Comparison of ENCODE assay signal across 8 mouse cellular contexts in genomic region chr11:115172825-115173287, GRCm38 (mm10). TPM values are rescaled to one million over a fixed set of nuclear protein-coding genes. Genes with fewer than 3 reads are reported as not detected.
DNase-seq lines count a peak whose midpoint lies in the region; ATAC-seq and TF ChIP-seq lines count a peak whose summit lies in the region.

No protein-coding gene starts in this region.

- no peak for TF ChIP-seq CTCF in liver, postnatal 0 days (IDR thresholded peaks at IDR 0.05; ENCODE audit: low read depth)

- H3K4me2 ChIP-seq in midbrain, embryonic 11.5 days = no peak overlapping the region
- H3K4me2 ChIP-seq in midbrain, embryonic 13.5 days (replicated peaks) = no peak overlapping the region
- H3K4me2 ChIP-seq in embryonic facial prominence, embryonic 13.5 days = peak overlapping the region; percentile 30
- peak overlapping the region; percentile 44 for H3K4me2 ChIP-seq in intestine, embryonic 16.5 days (ENCODE audit: low read depth, low read length)
- H3K4me2 ChIP-seq in liver, postnatal 0 days (ENCODE audit: low read depth, low read length) = 0 out of 2 replicates have a peak overlapping the region, but pooled peaks have one; percentile 31

- TF ChIP-seq EP300 in liver, postnatal 0 days (IDR thresholded peaks at IDR 0.05; ENCODE audit: low read depth) = no peak

- no peak overlapping the region for H3K9ac ChIP-seq in midbrain, embryonic 11.5 days (ENCODE audit: low read length)
- H3K9ac ChIP-seq in midbrain, embryonic 13.5 days (replicated peaks) = no peak overlapping the region
- no peak overlapping the region for H3K9ac ChIP-seq in embryonic facial prominence, embryonic 13.5 days
- no peak overlapping the region for H3K9ac ChIP-seq in intestine, embryonic 16.5 days (ENCODE audit: low read depth, low read length)
- H3K9ac ChIP-seq in liver, postnatal 0 days (replicated peaks) = no peak overlapping the region

- no peak overlapping the region for H3K27ac ChIP-seq in midbrain, embryonic 11.5 days (ENCODE audit: low read depth, low read length)
- no peak overlapping the region for H3K27ac ChIP-seq in midbrain, embryonic 13.5 days
- H3K27ac ChIP-seq in embryonic facial prominence, embryonic 13.5 days = peak overlapping the region; percentile 44; the same call in 1 of the 2 replicates
- H3K27ac ChIP-seq in intestine, embryonic 16.5 days (ENCODE audit: low read length) = 0 out of 2 replicates have a peak overlapping the region, but pooled peaks have one; percentile 14
- 0 out of 2 replicates have a peak overlapping the region, but pooled peaks have one; percentile 11 for H3K27ac ChIP-seq in liver, postnatal 0 days (ENCODE audit: low read depth)

- H3K36me3 ChIP-seq in midbrain, embryonic 11.5 days (ENCODE audit: control insufficient read depth, insufficient read depth, low read length) = no peaks in the 10 kb centered on the region
- no peaks in the 10 kb centered on the region for H3K36me3 ChIP-seq in midbrain, embryonic 13.5 days
- H3K36me3 ChIP-seq in embryonic facial prominence, embryonic 13.5 days = no peaks in the 10 kb centered on the region
- H3K36me3 ChIP-seq in intestine, embryonic 16.5 days (ENCODE audit: control insufficient read depth, insufficient read depth, low read length) = no peaks in the 10 kb centered on the region
- H3K36me3 ChIP-seq in liver, postnatal 0 days (replicated peaks; ENCODE audit: insufficient read depth, low read length) = peaks cover 33% of the 10 kb centered on the region

- 12% methylated on average over 4 of the region's 4 CpGs for WGBS in midbrain, embryonic 11.5 days
- WGBS in midbrain, embryonic 13.5 days = 26% methylated on average over 4 of the region's 4 CpGs
- WGBS in embryonic facial prominence, embryonic 13.5 days = 19% methylated on average over 4 of the region's 4 CpGs
- 34% methylated on average over 4 of the region's 4 CpGs for WGBS in intestine, embryonic 16.5 days
- WGBS in liver, postnatal 0 days (ENCODE audit: insufficient replicate concordance) = 35% methylated on average over 4 of the region's 4 CpGs

- peaks cover 3% of the 10 kb centered on the region for H3K27me3 ChIP-seq in midbrain, embryonic 11.5 days (ENCODE audit: control insufficient read depth, insufficient read depth, low read length)
- H3K27me3 ChIP-seq in midbrain, embryonic 13.5 days = peaks cover 28% of the 10 kb centered on the region
- H3K27me3 ChIP-seq in embryonic facial prominence, embryonic 13.5 days = peaks cover 60% of the 10 kb centered on the region
- H3K27me3 ChIP-seq in intestine, embryonic 16.5 days (replicated peaks; ENCODE audit: control insufficient read depth, insufficient read depth, low read length) = no peaks in the 10 kb centered on the region
- H3K27me3 ChIP-seq in liver, postnatal 0 days (ENCODE audit: insufficient read depth, low read length) = no peaks in the 10 kb centered on the region

- H3K4me3 ChIP-seq in midbrain, embryonic 11.5 days (ENCODE audit: low read depth, low read length) = no peak overlapping the region
- H3K4me3 ChIP-seq in midbrain, embryonic 13.5 days (replicated peaks) = no peak overlapping the region
- H3K4me3 ChIP-seq in embryonic facial prominence, embryonic 13.5 days = no peak overlapping the region
- H3K4me3 ChIP-seq in intestine, embryonic 16.5 days (ENCODE audit: low read length) = no peak overlapping the region
- no peak overlapping the region for H3K4me3 ChIP-seq in liver, postnatal 0 days (ENCODE audit: low read depth, low read length)

- peak; percentile 89 for DNase-seq in midbrain, embryonic 11.5 days (ENCODE audit: low spot score, missing footprints)
- peak; percentile 69 for DNase-seq in liver, postnatal 0 days
- no peak for DNase-seq in T-cell, adult 2 months (ENCODE audit: low spot score)
- DNase-seq in c-Kit-positive CD71-positive TER-119-positive erythroid progenitor cells, embryonic 14.5 days (ENCODE audit: low spot score) = no peak
- DNase-seq in gastrocnemius, postnatal 4 days (ENCODE audit: low spot score in 2 of 2) = no peak

- ATAC-seq in midbrain, embryonic 11.5 days (ENCODE audit: low FRiP score) = no peak
- ATAC-seq in midbrain, embryonic 13.5 days = no peak; the same call in 1 of the 2 replicates
- ATAC-seq in embryonic facial prominence, embryonic 13.5 days (ENCODE audit: insufficient number of reproducible peaks, insufficient read depth, low FRiP score, low TSS enrichment, low read depth) = no peak
- ATAC-seq in intestine, embryonic 16.5 days = peak; percentile 60
- ATAC-seq in liver, postnatal 0 days = peak; percentile 52; the same call in 1 of the 2 replicates

- H3K4me1 ChIP-seq in midbrain, embryonic 11.5 days (ENCODE audit: control insufficient read depth, insufficient read depth, low read length) = peaks cover 52% of the 10 kb centered on the region
- peaks cover 62% of the 10 kb centered on the region for H3K4me1 ChIP-seq in midbrain, embryonic 13.5 days (replicated peaks)
- H3K4me1 ChIP-seq in embryonic facial prominence, embryonic 13.5 days = peaks cover 66% of the 10 kb centered on the region
- peaks cover 70% of the 10 kb centered on the region for H3K4me1 ChIP-seq in intestine, embryonic 16.5 days (ENCODE audit: control insufficient read depth, insufficient read depth, low read length)
- peaks cover 51% of the 10 kb centered on the region for H3K4me1 ChIP-seq in liver, postnatal 0 days (ENCODE audit: insufficient read depth)

- H3K9me3 ChIP-seq in midbrain, embryonic 11.5 days (ENCODE audit: control insufficient read depth, low read length) = no peaks in the 10 kb centered on the region
- no peaks in the 10 kb centered on the region for H3K9me3 ChIP-seq in midbrain, embryonic 13.5 days
- no peaks in the 10 kb centered on the region for H3K9me3 ChIP-seq in embryonic facial prominence, embryonic 13.5 days
- H3K9me3 ChIP-seq in intestine, embryonic 16.5 days (ENCODE audit: control insufficient read depth, low read length) = no peaks in the 10 kb centered on the region
- no peaks in the 10 kb centered on the region for H3K9me3 ChIP-seq in liver, postnatal 0 days (ENCODE audit: low read length)

RNA-seq across cellular contexts. Expression of gene Slc9a3r1, which starts 9.7 kb away (rescaled TPM):
- 26.8 and 32.0 TPM in 2 replicates for polyA plus RNA-seq in midbrain, embryonic 11.5 days (2014; fragmentation: Nextera tagmentation; extraction: Ambion mirVana)
- 30.4 and 34.3 TPM in 2 replicates for polyA plus RNA-seq in midbrain, embryonic 13.5 days (2015; fragmentation: Nextera tagmentation; extraction: Ambion mirVana)
- 28.3 and 36.0 TPM in 2 replicates for polyA plus RNA-seq in embryonic facial prominence, embryonic 13.5 days (2015; fragmentation: Nextera tagmentation; extraction: Ambion mirVana)
- 380 and 424 TPM in 2 replicates for polyA plus RNA-seq in intestine, embryonic 16.5 days (2015; fragmentation: Nextera tagmentation; extraction: Ambion mirVana)
- 101 and 115 TPM in 2 replicates for polyA plus RNA-seq in liver, postnatal 0 days (2015; fragmentation: Nextera tagmentation; extraction: Ambion mirVana)
- 10 to 100 TPM; 10.9 to 12.4 TPM for total RNA-seq in gastrocnemius, postnatal 4 days (2021)

RNA-seq across cellular contexts. Expression of gene Tmem104, which starts 14.4 kb away (rescaled TPM):
- polyA plus RNA-seq in midbrain, embryonic 11.5 days (2014; fragmentation: Nextera tagmentation; extraction: Ambion mirVana) = 6.2 and 9.2 TPM in 2 replicates
- polyA plus RNA-seq in midbrain, embryonic 13.5 days (2015; fragmentation: Nextera tagmentation; extraction: Ambion mirVana) = 10.3 and 10.7 TPM in 2 replicates
- 11.9 and 13.9 TPM in 2 replicates for polyA plus RNA-seq in embryonic facial prominence, embryonic 13.5 days (2015; fragmentation: Nextera tagmentation; extraction: Ambion mirVana)
- 11.6 and 13.2 TPM in 2 replicates for polyA plus RNA-seq in intestine, embryonic 16.5 days (2015; fragmentation: Nextera tagmentation; extraction: Ambion mirVana)
- polyA plus RNA-seq in liver, postnatal 0 days (2015; fragmentation: Nextera tagmentation; extraction: Ambion mirVana) = 5.7 and 7.1 TPM in 2 replicates
- total RNA-seq in gastrocnemius, postnatal 4 days (2021) = 1 to 10 TPM; 8.5 to 9.8 TPM

RNA-seq across cellular contexts. Expression of gene Nat9, which starts 14.8 kb away (rescaled TPM):
- polyA plus RNA-seq in midbrain, embryonic 11.5 days (2014; fragmentation: Nextera tagmentation; extraction: Ambion mirVana) = 17.7 and 19.2 TPM in 2 replicates
- 20.9 and 23.7 TPM in 2 replicates for polyA plus RNA-seq in midbrain, embryonic 13.5 days (2015; fragmentation: Nextera tagmentation; extraction: Ambion mirVana)
- polyA plus RNA-seq in embryonic facial prominence, embryonic 13.5 days (2015; fragmentation: Nextera tagmentation; extraction: Ambion mirVana) = 21.2 and 23.9 TPM in 2 replicates
- polyA plus RNA-seq in intestine, embryonic 16.5 days (2015; fragmentation: Nextera tagmentation; extraction: Ambion mirVana) = 24.9 and 26.5 TPM in 2 replicates
- 16.5 and 16.7 TPM in 2 replicates for polyA plus RNA-seq in liver, postnatal 0 days (2015; fragmentation: Nextera tagmentation; extraction: Ambion mirVana)
- total RNA-seq in gastrocnemius, postnatal 4 days (2021) = 10 to 100 TPM; 16.4 to 17.9 TPM

RNA-seq across cellular contexts. Expression of gene Cd300lf, which starts 39.1 kb away (rescaled TPM):
- polyA plus RNA-seq in midbrain, embryonic 11.5 days (2014; fragmentation: Nextera tagmentation; extraction: Ambion mirVana) = not detected in 2 replicates
- polyA plus RNA-seq in midbrain, embryonic 13.5 days (2015; fragmentation: Nextera tagmentation; extraction: Ambion mirVana) = 0.28 TPM in 1 of 2 replicates, not detected in the other
- polyA plus RNA-seq in embryonic facial prominence, embryonic 13.5 days (2015; fragmentation: Nextera tagmentation; extraction: Ambion mirVana) = 0.38 and 0.56 TPM in 2 replicates
- 1.2 and 1.6 TPM in 2 replicates for polyA plus RNA-seq in intestine, embryonic 16.5 days (2015; fragmentation: Nextera tagmentation; extraction: Ambion mirVana)
- 8.5 and 9.3 TPM in 2 replicates for polyA plus RNA-seq in liver, postnatal 0 days (2015; fragmentation: Nextera tagmentation; extraction: Ambion mirVana)
- under 1 TPM; 0.49 TPM for total RNA-seq in gastrocnemius, postnatal 4 days (2021)

Comparison
In these comparisons a context has a peak if more than half of its experiments do, and no peak if none do; other contexts are left out.
1. ATAC-seq: peak in intestine, embryonic 16.5 days (single experiment) and liver, postnatal 0 days (single experiment); none in midbrain, embryonic 11.5 days (single experiment), midbrain, embryonic 13.5 days (single experiment) and embryonic facial prominence, embryonic 13.5 days (single experiment).
2. DNase-seq: peak in midbrain, embryonic 11.5 days (single experiment) and liver, postnatal 0 days (single experiment); none in T-cell, adult 2 months (single experiment), c-Kit-positive CD71-positive TER-119-positive erythroid progenitor cells, embryonic 14.5 days (single experiment) and gastrocnemius, postnatal 4 days (0 of 2).
3. H3K27ac ChIP-seq: peak in embryonic facial prominence, embryonic 13.5 days (single experiment), intestine, embryonic 16.5 days (single experiment) and liver, postnatal 0 days (single experiment); none in midbrain, embryonic 11.5 days (single experiment) and midbrain, embryonic 13.5 days (single experiment).
4. H3K4me2 ChIP-seq: peak in embryonic facial prominence, embryonic 13.5 days (single experiment), intestine, embryonic 16.5 days (single experiment) and liver, postnatal 0 days (single experiment); none in midbrain, embryonic 11.5 days (single experiment) and midbrain, embryonic 13.5 days (single experiment).